Mouse (Mus musculus): ENCODE measurements at regions not wholly inside any gene's neighbourhood (a gene's known extent, or its start where the extent isn't known, plus 50 kb on each side); places are given as distances from the start of the nearest gene placed in this dataset.

DNA sequence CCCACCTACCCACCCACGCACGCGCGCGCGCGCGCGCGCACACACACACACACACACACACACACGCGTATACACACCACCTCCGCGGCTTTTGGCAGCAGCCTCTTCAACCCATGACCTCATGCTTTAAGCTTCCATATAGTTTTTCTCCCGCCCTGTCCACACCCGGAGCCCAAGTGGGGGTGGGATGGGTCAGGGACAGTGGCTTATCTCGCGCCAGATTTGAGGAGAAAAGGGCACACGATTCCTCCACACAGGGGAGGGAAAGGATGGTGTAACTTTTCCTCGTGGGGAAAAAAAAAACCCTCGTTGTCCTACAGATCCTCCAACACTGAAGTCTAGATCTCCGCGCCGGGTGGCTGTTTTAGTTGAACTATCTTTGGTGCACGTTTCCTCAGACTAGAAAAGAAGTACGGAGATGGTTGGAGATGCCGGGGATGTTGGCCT is 128.8 kb upstream of the Ubr2 start:
- WGBS, result 2% methylated on average over 27 of the region's 27 CpGs
- no peaks in the 10 kb centered on the region for H3K9me3 ChIP-seq (ENCODE audit: control insufficient read depth, low read length)
- H3K4me2 ChIP-seq (ENCODE audit: low read length), result peak overlapping the region; percentile 84
- no peaks in the 10 kb centered on the region for H3K36me3 ChIP-seq (ENCODE audit: control insufficient read depth, insufficient read depth, low read length)
- H3K27ac ChIP-seq (ENCODE audit: low read depth, low read length), result peak overlapping the region; percentile 98
- no peaks in the 10 kb centered on the region for H3K27me3 ChIP-seq (replicated peaks; ENCODE audit: control insufficient read depth, insufficient read depth, low read length)
- ATAC-seq, result no peak
- H3K4me1 ChIP-seq (ENCODE audit: control insufficient read depth, insufficient read depth, low read depth, low read length), result peaks cover 18% of the 10 kb centered on the region
- H3K9ac ChIP-seq (ENCODE audit: low read depth, low read length), result peak overlapping the region; percentile 88
- H3K4me3 ChIP-seq (ENCODE audit: low read length), result peak overlapping the region; percentile 71

- ATAC-seq, result no peak
- no peak overlapping the region for H3K4me2 ChIP-seq (ENCODE audit: low read length)
- H3K36me3 ChIP-seq (ENCODE audit: control insufficient read depth, insufficient read depth, low read length), result no peaks in the 10 kb centered on the region
Observed at GRCm38 (mm10) chr17:47138174-47138573, 127.8 kb upstream of the Ubr2 start.

DNA sequence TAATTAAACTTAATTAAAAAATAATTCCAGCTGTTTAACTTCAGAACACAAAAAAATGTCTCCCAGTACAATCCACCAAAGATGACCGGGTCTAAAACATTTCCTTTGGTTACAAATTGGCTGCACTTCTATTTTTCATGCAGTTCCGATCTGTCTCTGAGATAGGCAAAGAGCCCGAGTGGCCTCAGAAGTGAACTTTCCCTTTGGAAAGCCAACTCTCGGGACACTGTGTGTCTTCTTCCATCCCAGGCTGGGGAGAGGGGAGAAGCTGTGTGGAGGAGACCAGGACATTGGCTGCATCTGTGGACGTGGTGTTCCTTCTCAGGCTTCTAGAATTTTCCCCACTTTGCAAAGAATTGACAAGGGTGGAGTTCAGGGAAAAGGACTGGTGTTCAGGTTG is 125.0 kb upstream of the Ubr2 start:
- H3K4me2 ChIP-seq (ENCODE audit: low read length), result no peak overlapping the region
- ATAC-seq, result no peak
- peaks cover 3% of the 10 kb centered on the region; the same call in 1 of the 2 replicates for H3K9me3 ChIP-seq (ENCODE audit: control insufficient read depth, low read length)
- H3K27me3 ChIP-seq (replicated peaks; ENCODE audit: control insufficient read depth, insufficient read depth, low read length), result no peaks in the 10 kb centered on the region
- H3K36me3 ChIP-seq (ENCODE audit: control insufficient read depth, insufficient read depth, low read length), result no peaks in the 10 kb centered on the region
- H3K4me3 ChIP-seq (ENCODE audit: low read length), result no peak overlapping the region
- no peak overlapping the region for H3K27ac ChIP-seq (ENCODE audit: low read depth, low read length)
- no peaks in the 10 kb centered on the region; the same call in 1 of the 2 replicates for H3K4me1 ChIP-seq (ENCODE audit: control insufficient read depth, insufficient read depth, low read depth, low read length)
- WGBS, result 82% methylated on average over 5 of the region's 5 CpGs
- no peak overlapping the region for H3K9ac ChIP-seq (ENCODE audit: low read depth, low read length)

More at GRCm38 (mm10) chr17:47138174-47138573, 127.8 kb upstream of the Ubr2 start:
- H3K9ac ChIP-seq (ENCODE audit: low read depth, low read length), result no peak overlapping the region
- no peaks in the 10 kb centered on the region for H3K9me3 ChIP-seq (ENCODE audit: control insufficient read depth, low read length)
- H3K27ac ChIP-seq (ENCODE audit: low read depth, low read length), result no peak overlapping the region
- no peaks in the 10 kb centered on the region for H3K27me3 ChIP-seq (replicated peaks; ENCODE audit: control insufficient read depth, insufficient read depth, low read length)
- no peak overlapping the region for H3K4me3 ChIP-seq (ENCODE audit: low read length)
- H3K4me1 ChIP-seq (ENCODE audit: control insufficient read depth, insufficient read depth, low read depth, low read length), result peaks cover 9% of the 10 kb centered on the region
- WGBS, result 49% methylated on average over 6 of the region's 6 CpGs

GRCm38 (mm10) chr17:47133785-47134184 is 123.4 kb upstream of the Ubr2 start:
- Histone ChIP-seq H3K4me3 (ENCODE audit: low read length) (no peak overlapping the region), H3K27me3 (replicated peaks; ENCODE audit: control insufficient read depth, insufficient read depth, low read length) (no peaks in the 10 kb centered on the region), H3K27ac (ENCODE audit: low read depth, low read length) (no peak overlapping the region), H3K9me3 (ENCODE audit: control insufficient read depth, low read length) (peaks cover 3% of the 10 kb centered on the region; the same call in 1 of the 2 replicates), H3K4me1 (ENCODE audit: control insufficient read depth, insufficient read depth, low read depth, low read length) (no peaks in the 10 kb centered on the region; the same call in 1 of the 2 replicates), H3K36me3 (ENCODE audit: control insufficient read depth, insufficient read depth, low read length) (no peaks in the 10 kb centered on the region), H3K4me2 (ENCODE audit: low read length) (no peak overlapping the region), H3K9ac (ENCODE audit: low read depth, low read length) (no peak overlapping the region)
- ATAC-seq, result no peak
- WGBS, result 39% methylated on average over 2 of the region's 2 CpGs

- H3K27me3 ChIP-seq (replicated peaks; ENCODE audit: control insufficient read depth, insufficient read depth, low read length), result no peaks in the 10 kb centered on the region
- H3K4me3 ChIP-seq (ENCODE audit: low read length), result no peak overlapping the region
- no peak overlapping the region for H3K9ac ChIP-seq (ENCODE audit: low read depth, low read length)
- no peak for ATAC-seq
- H3K4me2 ChIP-seq (ENCODE audit: low read length), result no peak overlapping the region
- no peaks in the 10 kb centered on the region for H3K36me3 ChIP-seq (ENCODE audit: control insufficient read depth, insufficient read depth, low read length)
- peaks cover 3% of the 10 kb centered on the region; the same call in 1 of the 2 replicates for H3K9me3 ChIP-seq (ENCODE audit: control insufficient read depth, low read length)
- 88% methylated on average over 3 of the region's 3 CpGs for WGBS
- no peaks in the 10 kb centered on the region for H3K4me1 ChIP-seq (ENCODE audit: control insufficient read depth, insufficient read depth, low read depth, low read length)
- no peak overlapping the region for H3K27ac ChIP-seq (ENCODE audit: low read depth, low read length)
Observed at GRCm38 (mm10) chr17:47127571-47127970, 117.2 kb upstream of the Ubr2 start.

DNA sequence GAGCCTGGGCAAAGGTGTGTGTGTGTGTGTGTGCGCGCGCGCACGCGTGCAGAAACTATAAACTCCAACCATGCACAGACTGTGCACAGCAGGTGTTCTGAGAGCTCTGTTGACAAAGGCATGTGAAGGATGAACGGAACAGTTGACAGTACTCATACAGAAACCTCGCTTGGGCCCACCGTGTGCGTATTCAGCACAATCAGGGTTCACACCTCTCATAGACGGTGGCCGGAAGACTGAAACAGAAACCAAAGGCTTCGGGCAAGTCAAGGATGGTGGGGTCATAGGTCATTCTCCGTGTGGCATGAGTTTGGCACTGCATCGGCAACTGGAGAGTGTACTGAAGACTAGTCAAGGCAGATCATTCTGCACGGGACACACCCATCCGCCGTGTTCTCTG is 113.2 kb upstream of the Ubr2 start:
- Histone ChIP-seq H3K27ac (ENCODE audit: low read depth, low read length) (no peak overlapping the region), H3K9me3 (ENCODE audit: control insufficient read depth, low read length) (no peaks in the 10 kb centered on the region), H3K4me1 (ENCODE audit: control insufficient read depth, insufficient read depth, low read depth, low read length) (no peaks in the 10 kb centered on the region), H3K4me3 (ENCODE audit: low read length) (no peak overlapping the region), H3K4me2 (ENCODE audit: low read length) (no peak overlapping the region), H3K27me3 (replicated peaks; ENCODE audit: control insufficient read depth, insufficient read depth, low read length) (no peaks in the 10 kb centered on the region), H3K36me3 (ENCODE audit: control insufficient read depth, insufficient read depth, low read length) (no peaks in the 10 kb centered on the region), H3K9ac (ENCODE audit: low read depth, low read length) (no peak overlapping the region)
- WGBS, result 91% methylated on average over 18 of the region's 18 CpGs
- ATAC-seq, result no peak

DNA sequence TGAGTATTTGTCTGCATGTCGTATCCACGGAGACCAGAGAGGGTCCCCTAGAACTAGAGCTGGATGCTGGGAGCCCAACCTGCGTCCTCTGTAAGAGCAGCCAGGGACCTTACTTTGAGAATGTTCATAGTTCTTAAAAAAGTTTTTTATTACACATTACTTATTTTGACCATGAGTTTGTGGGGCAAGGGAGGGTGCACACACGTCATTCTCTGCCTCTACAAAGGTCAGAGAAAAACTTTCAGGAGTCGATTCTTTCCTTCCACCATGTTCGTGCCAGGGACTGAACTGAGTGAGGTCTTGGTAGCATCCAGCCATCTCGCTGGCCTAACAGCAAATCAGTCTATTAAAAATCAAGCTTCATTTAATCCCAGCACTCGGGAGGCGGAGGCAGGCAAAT is 111.9 kb upstream of the Ubr2 start:
- ATAC-seq, result no peak
- H3K4me2 ChIP-seq (ENCODE audit: low read length), result no peak overlapping the region
- no peaks in the 10 kb centered on the region for H3K4me1 ChIP-seq (ENCODE audit: control insufficient read depth, insufficient read depth, low read depth, low read length)
- no peaks in the 10 kb centered on the region for H3K9me3 ChIP-seq (ENCODE audit: control insufficient read depth, low read length)
- no peak overlapping the region for H3K27ac ChIP-seq (ENCODE audit: low read depth, low read length)
- WGBS, result 82% methylated on average over 9 of the region's 9 CpGs
- H3K27me3 ChIP-seq (replicated peaks; ENCODE audit: control insufficient read depth, insufficient read depth, low read length), result no peaks in the 10 kb centered on the region
- H3K9ac ChIP-seq (ENCODE audit: low read depth, low read length), result no peak overlapping the region
- no peaks in the 10 kb centered on the region for H3K36me3 ChIP-seq (ENCODE audit: control insufficient read depth, insufficient read depth, low read length)
- no peak overlapping the region for H3K4me3 ChIP-seq (ENCODE audit: low read length)

DNA sequence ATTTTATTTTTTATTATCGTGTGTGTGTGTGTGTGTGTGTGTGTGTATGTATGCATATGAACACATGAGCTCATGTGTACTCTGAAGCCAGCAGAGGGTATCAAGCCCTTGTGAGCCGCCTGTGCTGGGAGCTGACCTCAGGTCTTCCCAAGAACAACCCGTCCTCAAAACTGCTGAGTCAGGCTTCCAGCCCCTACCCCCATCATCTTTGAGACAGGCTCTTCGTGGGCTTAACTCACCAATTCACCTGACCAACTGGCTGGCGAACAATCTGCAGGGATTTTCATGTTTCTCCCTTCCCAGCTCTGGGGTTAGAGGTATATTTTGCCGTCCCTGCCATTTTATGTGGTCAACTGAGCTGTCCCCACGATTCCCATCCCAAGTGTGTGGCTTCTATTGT is 107.7 kb upstream of the Ubr2 start:
- Histone ChIP-seq H3K36me3 (ENCODE audit: control insufficient read depth, insufficient read depth, low read length) (no peaks in the 10 kb centered on the region), H3K9ac (ENCODE audit: low read depth, low read length) (no peak overlapping the region), H3K27me3 (replicated peaks; ENCODE audit: control insufficient read depth, insufficient read depth, low read length) (no peaks in the 10 kb centered on the region), H3K27ac (ENCODE audit: low read depth, low read length) (no peak overlapping the region), H3K4me1 (ENCODE audit: control insufficient read depth, insufficient read depth, low read depth, low read length) (no peaks in the 10 kb centered on the region), H3K4me2 (ENCODE audit: low read length) (no peak overlapping the region), H3K4me3 (ENCODE audit: low read length) (no peak overlapping the region), H3K9me3 (ENCODE audit: control insufficient read depth, low read length) (no peaks in the 10 kb centered on the region)
- no peak for ATAC-seq
- 82% methylated on average over 7 of the region's 7 CpGs for WGBS

DNA sequence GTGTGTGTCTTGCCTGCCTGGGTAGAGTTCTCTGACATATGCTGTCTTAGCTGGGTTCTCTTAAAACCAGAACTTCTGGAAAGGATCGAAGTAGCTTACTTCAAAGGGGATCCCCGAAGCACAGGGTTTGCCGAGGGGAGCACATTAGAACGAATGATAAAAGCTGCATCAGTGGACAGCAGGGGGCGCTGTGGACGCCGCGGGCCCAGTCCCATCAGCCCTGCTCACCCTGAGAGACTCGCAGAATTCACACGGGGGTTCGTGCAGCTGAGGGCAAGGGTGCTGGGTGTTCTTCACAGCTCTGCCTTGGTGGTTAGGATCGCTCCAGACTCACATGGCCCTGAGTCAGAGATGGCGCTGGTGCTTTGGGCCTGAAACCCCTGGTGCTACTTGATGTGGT is 105.4 kb upstream of the Ubr2 start:
- H3K4me1 ChIP-seq (ENCODE audit: control insufficient read depth, insufficient read depth, low read depth, low read length), result no peaks in the 10 kb centered on the region
- ATAC-seq, result no peak
- H3K9me3 ChIP-seq (ENCODE audit: control insufficient read depth, low read length), result no peaks in the 10 kb centered on the region
- no peaks in the 10 kb centered on the region for H3K36me3 ChIP-seq (ENCODE audit: control insufficient read depth, insufficient read depth, low read length)
- WGBS, result 48% methylated on average over 13 of the region's 13 CpGs
- H3K4me2 ChIP-seq (ENCODE audit: low read length), result no peak overlapping the region
- no peak overlapping the region for H3K27ac ChIP-seq (ENCODE audit: low read depth, low read length)
- no peak overlapping the region for H3K9ac ChIP-seq (ENCODE audit: low read depth, low read length)
- H3K27me3 ChIP-seq (replicated peaks; ENCODE audit: control insufficient read depth, insufficient read depth, low read length), result no peaks in the 10 kb centered on the region
- H3K4me3 ChIP-seq (ENCODE audit: low read length), result no peak overlapping the region

- no peak for ATAC-seq
- Histone ChIP-seq H3K4me1 (ENCODE audit: control insufficient read depth, insufficient read depth, low read depth, low read length) (no peaks in the 10 kb centered on the region), H3K27ac (ENCODE audit: low read depth, low read length) (no peak overlapping the region), H3K9me3 (ENCODE audit: control insufficient read depth, low read length) (no peaks in the 10 kb centered on the region), H3K9ac (ENCODE audit: low read depth, low read length) (no peak overlapping the region), H3K36me3 (ENCODE audit: control insufficient read depth, insufficient read depth, low read length) (no peaks in the 10 kb centered on the region), H3K4me2 (ENCODE audit: low read length) (no peak overlapping the region), H3K4me3 (ENCODE audit: low read length) (no peak overlapping the region), H3K27me3 (replicated peaks; ENCODE audit: control insufficient read depth, insufficient read depth, low read length) (no peaks in the 10 kb centered on the region)
- WGBS, result 84% methylated on average over 5 of the region's 5 CpGs
Observed at GRCm38 (mm10) chr17:47115141-47115540, 104.8 kb upstream of the Ubr2 start.

All from hindbrain, embryonic 16.5 days (tissue).